Mouse (Mus musculus) kidney, adult 18-20 months (tissue): ENCODE data around the gene Gm21852.
"Not testable (repeated sequence)": the region's sequence is repeated elsewhere in the genome, so short reads cannot be mapped to it uniquely, and the experiment has no call there.

ENCODE experiments used
- DNase-seq: peaks from one replicate; pipeline ENCODE4 v3.0.0; 2021

Gm21852 gene

DNA sequence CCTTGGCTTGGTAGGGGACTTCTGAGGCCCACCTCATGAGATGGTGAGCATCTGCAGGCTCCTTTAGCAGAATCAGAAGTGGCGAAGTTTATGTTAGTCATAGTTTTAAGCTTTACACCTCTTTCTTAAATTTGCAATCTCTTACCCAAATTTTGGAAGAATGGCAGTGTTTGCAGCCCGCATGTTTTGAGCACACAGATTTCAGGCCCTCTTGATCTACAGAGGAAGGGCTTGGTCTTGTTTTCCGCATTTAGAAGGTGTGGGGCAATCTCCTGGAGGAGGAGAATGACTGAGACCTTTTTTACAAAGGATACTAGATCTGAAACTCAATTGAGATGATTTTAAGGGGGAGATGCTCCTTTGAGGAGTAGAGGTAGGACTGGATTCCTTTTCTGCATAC is at the start of gene Gm21852:
Gene Gm21852 (minus strand): TSS at position 101 of the 400 bp plus-strand sequence.
- not testable (repeated sequence) for DNase-seq
